Mouse (Mus musculus) embryonic facial prominence, embryonic 13.5 days (tissue): ENCODE measurements around the gene Arhgef26. TPM values are rescaled to one million over a fixed set of nuclear protein-coding genes. Genes with fewer than 3 reads are reported as not detected.

Experiments
- ATAC-seq: fragments of 200-750 bp; cut with Nextera tagmentation; 2 replicates; pipeline ENCODE4 v1.8.0; 2017; ENCODE audit warnings: low read depth; ENCODE audit not compliant: insufficient number of reproducible peaks, insufficient read depth, low FRiP score, low TSS enrichment
- H3K27ac ChIP-seq: fragments of 300-500 bp; sonication (generic); 2 replicates; pipeline ENCODE4 v1.5.1; 2015; ENCODE audit warnings: moderate library complexity, mild to moderate bottlenecking, inconsistent platforms
- H3K27me3 ChIP-seq: fragments of 300-500 bp; sonication (generic); 2 replicates; pipeline ENCODE4 v1.6.1; 2015; ENCODE audit warnings: mild to moderate bottlenecking, inconsistent platforms
- H3K36me3 ChIP-seq: fragments of 300-500 bp; sonication (generic); 2 replicates; pipeline ENCODE4 v1.6.1; 2015; ENCODE audit warnings: mild to moderate bottlenecking, inconsistent platforms
- H3K4me1 ChIP-seq: fragments of 300-500 bp; sonication (generic); 2 replicates; pipeline ENCODE4 v1.6.1; 2015; ENCODE audit warnings: inconsistent platforms
- H3K4me2 ChIP-seq: fragments of 300-500 bp; sonication (generic); 2 replicates; pipeline ENCODE4 v1.6.1; 2015; ENCODE audit warnings: moderate library complexity, mild to moderate bottlenecking, inconsistent platforms
- H3K4me3 ChIP-seq: fragments of 300-500 bp; sonication (generic); 2 replicates; pipeline ENCODE4 v1.5.1; 2015; ENCODE audit warnings: mild to moderate bottlenecking, inconsistent platforms
- H3K9ac ChIP-seq: fragments of 300-500 bp; sonication (generic); 2 replicates; pipeline ENCODE4 v1.6.1; 2015; ENCODE audit warnings: mild to moderate bottlenecking, inconsistent platforms
- H3K9me3 ChIP-seq: fragments of 300-500 bp; sonication (generic); 2 replicates; pipeline ENCODE4 v1.6.1; 2016; ENCODE audit warnings: inconsistent platforms
- WGBS: fragments of 180-500 bp; shearing (Covaris S2); methylation state at CpG from one replicate; pipeline ENCODE4 v1.1.7; 2015; ENCODE audit warnings: mixed read lengths; 5-methylcytosine and 5-hydroxymethylcytosine counted together
- polyA plus RNA-seq: library from polyadenylated mRNA; unstranded; fragments of >200 nt; fragmentation: Nextera tagmentation; extraction: Ambion mirVana; gene quantifications from 2 replicates; pipeline ENCODE4 v1.2.1, GENCODE M21; 2015

The Arhgef26 gene
- polyA plus RNA-seq, 1 experiment from 2014 or later: 14.4 TPM

DNA sequence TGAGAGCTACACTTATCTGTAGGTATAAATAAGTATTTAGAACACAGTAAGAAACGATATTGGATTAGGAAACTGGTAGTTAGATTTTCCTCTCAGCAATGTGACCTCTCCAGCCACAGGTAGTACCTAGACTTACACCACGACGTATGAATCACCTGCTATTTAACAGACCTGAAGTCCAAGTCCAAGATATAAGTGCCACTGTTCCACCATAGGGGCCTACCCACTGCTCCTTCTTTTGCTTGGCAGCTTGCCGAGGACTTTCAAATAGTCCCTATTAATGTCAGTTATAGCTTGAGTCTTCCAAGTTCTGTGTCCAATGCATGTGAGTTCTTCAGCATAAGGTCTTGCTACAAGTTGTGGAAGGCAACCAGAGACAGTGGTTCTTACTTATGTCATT is 76.8 kb downstream of the Arhgef26 start:
- Histone ChIP-seq H3K9ac (no peak overlapping the region), H3K27me3 (no peaks in the 10 kb centered on the region), H3K36me3 (0 out of 2 replicates have a peak, but pooled peaks cover 3% of the 10 kb centered on the region), H3K4me3 (no peak overlapping the region), H3K4me1 (no peaks in the 10 kb centered on the region), H3K27ac (no peak overlapping the region), H3K4me2 (no peak overlapping the region), H3K9me3 (no peaks in the 10 kb centered on the region)
- WGBS: 92% methylated on average over 4 of the region's 4 CpGs
- ATAC-seq: no peak

DNA sequence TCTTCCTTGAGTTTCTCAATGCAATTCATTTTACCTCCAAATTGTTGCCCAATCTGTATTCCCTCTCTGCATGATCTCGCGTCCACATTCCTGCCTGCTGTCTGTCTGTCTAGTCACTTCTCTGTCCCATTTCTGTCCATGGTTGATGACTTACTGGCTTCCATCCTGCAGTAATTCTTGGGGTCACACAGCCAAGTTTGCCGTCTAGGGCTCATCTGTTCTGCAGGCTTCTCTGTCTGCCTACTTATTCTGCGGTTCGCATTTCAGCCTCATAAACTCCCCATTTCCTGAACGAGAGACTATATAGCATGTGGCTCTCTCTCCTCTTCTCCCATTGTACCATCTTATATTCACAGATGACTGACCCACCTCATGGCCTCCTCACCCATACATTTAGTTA is 79.3 kb downstream of the Arhgef26 start:
- H3K4me1 ChIP-seq: no peaks in the 10 kb centered on the region
- WGBS: 77% methylated on average over 6 of the region's 6 CpGs
- H3K4me3 ChIP-seq: no peak overlapping the region
- 0 out of 2 replicates have a peak, but pooled peaks cover 6% of the 10 kb centered on the region for H3K36me3 ChIP-seq
- no peak overlapping the region for H3K4me2 ChIP-seq
- H3K27me3 ChIP-seq: no peaks in the 10 kb centered on the region
- H3K27ac ChIP-seq: no peak overlapping the region
- ATAC-seq: no peak
- H3K9ac ChIP-seq: no peak overlapping the region
- no peaks in the 10 kb centered on the region for H3K9me3 ChIP-seq

DNA sequence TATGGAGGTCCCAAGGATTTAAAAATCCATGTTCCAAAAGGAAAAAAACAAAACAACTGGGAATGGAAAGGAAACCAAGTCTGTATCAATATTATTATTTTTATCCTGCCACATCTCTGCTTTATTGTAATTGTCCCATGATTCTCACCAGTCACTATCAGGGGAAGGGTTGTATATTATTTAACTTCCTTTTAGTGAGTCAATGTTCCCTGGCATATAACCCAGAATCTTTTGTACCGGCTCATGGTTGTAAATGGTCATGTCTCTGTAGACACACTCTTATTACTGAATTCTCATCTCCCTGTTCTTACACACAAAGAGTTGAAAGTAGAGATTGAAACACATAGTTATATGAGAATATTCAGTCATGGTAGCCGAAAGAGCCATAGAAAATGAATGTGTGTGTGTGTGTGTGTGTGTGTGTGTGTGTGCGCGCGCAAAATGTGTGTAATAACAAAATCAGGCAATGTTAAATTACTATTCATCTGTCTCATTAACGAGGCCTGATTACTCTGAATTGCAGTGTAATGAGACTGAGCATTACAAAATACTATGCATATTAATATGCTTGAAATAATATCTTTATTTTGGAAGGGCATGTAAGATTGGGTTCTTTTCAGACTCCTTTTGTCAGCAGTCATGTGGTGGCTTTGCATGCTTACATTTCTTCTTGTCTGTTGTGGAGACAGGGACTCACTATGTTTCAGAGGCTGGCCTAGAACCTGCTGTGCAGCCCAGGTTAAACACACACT is 80.4 kb downstream of the Arhgef26 start:
- no peaks in the 10 kb centered on the region for H3K27me3 ChIP-seq
- no peak overlapping the region for H3K4me3 ChIP-seq
- no peaks in the 10 kb centered on the region for H3K9me3 ChIP-seq
- H3K4me1 ChIP-seq: no peaks in the 10 kb centered on the region
- H3K36me3 ChIP-seq: 0 out of 2 replicates have a peak, but pooled peaks cover 6% of the 10 kb centered on the region
- H3K4me2 ChIP-seq: no peak overlapping the region
- ATAC-seq: no peak
- 93% methylated on average over 6 of the region's 6 CpGs for WGBS
- H3K9ac ChIP-seq: no peak overlapping the region
- H3K27ac ChIP-seq: no peak overlapping the region

DNA sequence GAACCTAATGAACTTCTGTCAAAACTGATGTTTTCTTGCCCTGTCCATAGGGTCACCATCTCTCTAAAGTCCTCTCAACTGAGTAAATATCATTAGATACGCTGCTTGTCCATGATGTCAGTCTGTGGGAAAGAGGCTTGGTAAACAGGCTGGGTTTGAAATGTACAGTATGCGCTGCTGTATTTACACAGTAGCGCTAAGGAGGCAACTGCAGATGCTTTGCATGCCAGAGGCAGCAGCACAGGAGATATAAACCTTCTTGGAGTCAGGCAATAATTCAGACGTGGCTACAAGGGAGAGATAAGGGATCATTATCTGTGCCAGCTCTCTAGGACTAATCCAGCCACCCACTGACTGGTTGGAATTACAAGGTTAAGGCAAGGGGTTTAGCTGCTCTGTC is 95.5 kb downstream of the Arhgef26 start:
- Histone ChIP-seq H3K27ac (no peak overlapping the region), H3K4me1 (no peaks in the 10 kb centered on the region), H3K4me3 (no peak overlapping the region), H3K36me3 (peaks cover 5% of the 10 kb centered on the region; the same call in 1 of the 2 replicates), H3K27me3 (no peaks in the 10 kb centered on the region), H3K9me3 (no peaks in the 10 kb centered on the region), H3K9ac (no peak overlapping the region), H3K4me2 (no peak overlapping the region)
- ATAC-seq: no peak
- 67% methylated on average over 4 of the region's 4 CpGs for WGBS

DNA sequence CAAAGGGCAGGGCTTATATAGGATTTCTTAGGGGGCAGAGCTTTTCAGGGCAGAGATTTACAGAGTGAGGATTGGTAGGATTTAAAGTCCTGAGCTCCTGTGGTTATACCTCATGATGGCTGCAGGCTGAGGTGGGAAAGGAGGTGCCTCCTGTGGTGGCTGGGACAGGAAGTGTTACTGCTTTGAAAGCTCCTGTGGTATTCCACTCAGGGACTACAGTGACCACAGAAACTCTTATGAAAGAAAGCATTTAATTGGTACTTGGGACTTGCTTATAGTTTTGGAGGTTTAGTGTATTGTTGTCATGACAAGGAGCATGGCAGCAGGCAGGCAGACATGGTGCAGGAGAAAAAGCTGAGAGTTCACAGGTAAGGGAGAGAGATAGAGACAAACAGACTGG is 97.8 kb downstream of the Arhgef26 start:
- no peaks in the 10 kb centered on the region for H3K4me1 ChIP-seq
- H3K9ac ChIP-seq: no peak overlapping the region
- H3K27me3 ChIP-seq: no peaks in the 10 kb centered on the region
- H3K9me3 ChIP-seq: no peaks in the 10 kb centered on the region
- no peak for ATAC-seq
- H3K4me3 ChIP-seq: no peak overlapping the region
- H3K4me2 ChIP-seq: no peak overlapping the region
- no peak overlapping the region for H3K27ac ChIP-seq
- 0 out of 2 replicates have a peak, but pooled peaks cover 4% of the 10 kb centered on the region for H3K36me3 ChIP-seq

DNA sequence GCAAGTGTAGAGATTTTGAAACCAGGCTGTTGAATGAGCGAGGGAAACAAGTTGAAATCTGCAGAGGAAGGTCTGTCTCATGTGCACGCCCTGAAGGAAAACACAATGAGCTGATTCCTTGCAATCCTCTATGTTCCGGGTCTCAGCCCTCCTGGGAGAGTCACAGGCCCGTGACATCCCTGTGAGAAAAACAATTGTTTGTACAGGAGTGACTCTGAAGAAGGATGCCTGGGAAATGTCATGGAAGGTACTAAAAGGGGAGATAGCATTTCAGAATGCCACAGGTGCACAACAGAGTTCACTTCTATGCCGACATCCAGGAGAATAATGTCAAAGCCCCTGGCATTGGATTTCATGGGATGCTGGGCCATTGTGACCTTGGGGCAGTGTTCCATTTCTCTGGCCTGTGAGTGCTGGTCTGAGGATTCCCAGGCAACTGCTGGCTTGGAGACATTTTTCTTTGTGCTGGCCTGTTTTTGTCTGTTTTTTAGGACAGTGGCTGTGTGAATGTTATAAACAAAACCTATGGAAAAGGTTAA is 102.4 kb downstream of the Arhgef26 start:
- 32% methylated on average over 5 of the region's 5 CpGs for WGBS
- Histone ChIP-seq H3K4me2 (no peak overlapping the region), H3K9ac (no peak overlapping the region), H3K27me3 (no peaks in the 10 kb centered on the region), H3K4me3 (no peak overlapping the region), H3K27ac (no peak overlapping the region), H3K36me3 (0 out of 2 replicates have a peak, but pooled peaks cover 4% of the 10 kb centered on the region), H3K4me1 (no peaks in the 10 kb centered on the region), H3K9me3 (no peaks in the 10 kb centered on the region)
- no peak for ATAC-seq

DNA sequence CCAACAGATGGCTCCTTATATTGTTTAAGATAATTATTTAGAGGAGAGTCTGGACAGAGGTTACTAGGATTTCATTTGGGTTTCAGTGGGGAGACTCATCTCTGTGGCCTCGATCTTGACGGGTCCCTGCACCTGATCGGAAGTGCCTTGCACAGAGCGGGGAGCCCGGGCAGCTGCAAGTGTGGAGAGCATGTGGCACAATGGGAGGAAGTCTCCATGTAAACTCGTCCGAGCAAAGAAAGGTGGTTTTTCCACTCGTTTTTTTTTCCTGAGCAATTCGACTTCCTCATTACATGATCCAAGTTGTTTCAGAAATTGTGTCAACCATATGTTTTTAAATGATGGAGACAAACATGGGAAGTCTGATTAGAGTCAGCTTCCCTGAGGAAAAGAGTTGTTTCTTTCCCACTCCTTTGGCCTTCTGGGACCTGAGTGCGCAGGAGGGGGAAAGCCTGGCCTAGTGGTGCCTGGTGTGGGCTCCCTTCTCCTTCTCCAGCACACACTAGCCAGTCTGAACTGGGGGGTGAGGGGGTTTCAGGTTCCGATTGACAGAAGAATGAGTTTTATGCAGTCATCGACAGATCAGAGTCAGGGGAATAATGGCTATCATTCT is 105.5 kb downstream of the Arhgef26 start:
- ATAC-seq: no peak
- H3K9ac ChIP-seq: no peak overlapping the region
- 75% methylated on average over 12 of the region's 12 CpGs for WGBS

DNA sequence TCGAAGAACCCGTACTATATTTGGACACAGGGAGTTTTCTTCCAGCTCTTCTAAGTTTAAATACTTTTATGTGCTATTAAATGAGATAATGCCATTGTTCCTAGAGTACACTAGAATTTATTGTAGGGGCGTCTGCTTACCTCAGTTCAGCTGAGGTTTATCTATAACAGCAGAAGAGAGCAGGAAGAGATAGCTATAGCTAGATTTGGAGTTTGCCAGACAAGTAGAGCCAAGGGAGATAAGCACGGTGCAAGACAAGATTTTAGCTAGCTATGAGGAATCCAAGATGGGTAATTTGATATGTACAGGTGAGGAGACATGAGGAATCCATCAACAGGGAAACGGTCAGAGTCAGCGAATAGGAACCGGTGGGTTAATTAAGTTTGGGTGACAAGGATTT is 108.1 kb downstream of the Arhgef26 start:
- no peaks in the 10 kb centered on the region for H3K9me3 ChIP-seq
- no peak overlapping the region for H3K4me3 ChIP-seq
- H3K27me3 ChIP-seq: no peaks in the 10 kb centered on the region
- 83% methylated on average over 7 of the region's 7 CpGs for WGBS
- H3K4me2 ChIP-seq: no peak overlapping the region
- ATAC-seq: no peak
- H3K9ac ChIP-seq: no peak overlapping the region
- H3K36me3 ChIP-seq: peaks cover 5% of the 10 kb centered on the region; the same call in 1 of the 2 replicates
- H3K4me1 ChIP-seq: no peaks in the 10 kb centered on the region
- no peak overlapping the region for H3K27ac ChIP-seq

More for the DNA sequence above, 105.5 kb downstream of the Arhgef26 start:
- H3K4me1 ChIP-seq: no peaks in the 10 kb centered on the region
- no peaks in the 10 kb centered on the region for H3K9me3 ChIP-seq
- H3K4me2 ChIP-seq: no peak overlapping the region
- H3K27ac ChIP-seq: no peak overlapping the region
- H3K27me3 ChIP-seq: no peaks in the 10 kb centered on the region
- no peak overlapping the region for H3K4me3 ChIP-seq
- H3K36me3 ChIP-seq: peaks cover 9% of the 10 kb centered on the region; the same call in 1 of the 2 replicates

DNA sequence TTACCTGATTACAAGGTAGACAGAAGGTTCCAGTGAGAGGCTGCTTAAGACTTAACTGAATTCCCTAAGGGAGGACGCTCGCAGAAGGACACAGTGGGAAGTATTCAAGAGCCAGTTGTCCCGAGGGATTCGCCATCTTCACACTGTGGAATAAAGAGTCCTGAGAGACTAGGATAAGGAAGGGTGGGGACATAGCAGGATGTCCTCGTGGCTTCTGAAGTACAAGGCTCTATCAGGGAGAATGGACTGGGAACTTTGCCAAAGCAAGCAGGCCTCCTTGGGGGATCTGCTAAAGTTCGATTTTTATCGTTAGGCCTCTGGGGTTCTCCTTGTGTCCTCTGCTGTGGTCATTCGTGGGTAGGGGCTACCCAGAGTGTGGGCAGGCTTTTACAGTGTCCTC is 109.0 kb downstream of the Arhgef26 start:
- no peaks in the 10 kb centered on the region for H3K9me3 ChIP-seq
- no peak for ATAC-seq
- no peak overlapping the region for H3K9ac ChIP-seq
- H3K36me3 ChIP-seq: peaks cover 5% of the 10 kb centered on the region; the same call in 1 of the 2 replicates
- no peaks in the 10 kb centered on the region for H3K27me3 ChIP-seq
- H3K4me2 ChIP-seq: no peak overlapping the region
- H3K4me3 ChIP-seq: no peak overlapping the region
- WGBS: 81% methylated on average over 8 of the region's 8 CpGs
- no peak overlapping the region for H3K27ac ChIP-seq
- H3K4me1 ChIP-seq: no peaks in the 10 kb centered on the region

DNA sequence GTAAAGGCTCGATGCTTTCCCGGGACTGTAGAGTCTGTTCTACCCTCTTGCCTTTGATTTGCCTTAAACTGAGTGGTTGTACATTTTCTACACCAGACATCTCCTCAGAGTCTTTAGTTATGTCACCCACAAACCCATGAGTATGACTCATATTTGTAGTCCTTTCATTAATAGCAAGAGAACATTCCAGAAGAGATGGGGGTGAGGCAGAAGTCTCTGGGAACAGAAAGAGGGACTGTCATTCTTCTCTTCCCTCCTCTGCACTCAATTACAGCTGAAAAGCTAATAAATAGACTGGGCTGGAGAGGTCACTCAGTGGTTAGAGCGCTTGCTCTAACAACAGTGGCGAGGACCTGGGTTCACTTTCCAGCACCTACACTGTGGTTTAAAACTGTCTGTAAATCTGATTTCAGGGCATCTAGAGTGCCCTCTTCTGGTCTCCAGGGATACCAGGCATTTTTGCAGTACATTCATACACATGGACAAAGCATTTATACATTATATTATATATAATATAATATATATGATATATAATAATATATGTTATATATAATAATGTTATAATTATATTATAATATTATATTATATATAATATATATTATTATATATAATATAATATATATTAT is 111.8 kb downstream of the Arhgef26 start:
- Histone ChIP-seq H3K9me3 (no peaks in the 10 kb centered on the region), H3K9ac (no peak overlapping the region), H3K4me1 (0 out of 2 replicates have a peak, but pooled peaks cover 3% of the 10 kb centered on the region), H3K36me3 (peaks cover 5% of the 10 kb centered on the region; the same call in 1 of the 2 replicates), H3K27ac (no peak overlapping the region), H3K4me2 (no peak overlapping the region), H3K27me3 (no peaks in the 10 kb centered on the region), H3K4me3 (no peak overlapping the region)
- 95% methylated on average over 4 of the region's 4 CpGs for WGBS
- ATAC-seq: no peak

DNA sequence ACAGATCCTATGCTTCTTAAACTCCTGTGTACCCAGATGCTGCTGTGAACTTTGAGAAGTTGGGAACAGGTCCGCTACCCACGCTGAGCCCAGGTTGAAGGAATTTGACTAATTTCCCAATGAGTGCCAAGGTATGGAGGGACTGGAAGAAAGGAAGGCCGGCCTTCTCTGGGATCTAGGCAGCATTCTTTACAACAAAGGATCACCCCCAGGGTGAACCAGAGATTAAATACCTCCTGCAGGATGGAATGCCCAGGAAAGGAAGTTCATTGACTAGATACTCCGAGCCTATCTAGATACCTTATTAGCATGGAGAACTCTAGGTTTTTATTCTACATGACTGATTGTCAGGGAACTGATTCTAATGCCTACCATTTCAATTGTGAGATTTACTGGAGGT is 114.8 kb downstream of the Arhgef26 start:
- WGBS: 38% methylated on average over 4 of the region's 4 CpGs
- Histone ChIP-seq H3K9me3 (no peaks in the 10 kb centered on the region), H3K4me3 (no peak overlapping the region), H3K9ac (no peak overlapping the region), H3K4me1 (peaks cover 10% of the 10 kb centered on the region; the same call in 1 of the 2 replicates), H3K27me3 (no peaks in the 10 kb centered on the region), H3K36me3 (peaks cover 3% of the 10 kb centered on the region; the same call in 1 of the 2 replicates), H3K4me2 (no peak overlapping the region), H3K27ac (no peak overlapping the region)
- ATAC-seq: no peak
